Mouse (Mus musculus): Measurements from ENCODE around the gene Slc25a10.

- TF ChIP-seq GATA1 (IDR thresholded peaks at IDR 0.05; ENCODE audit: borderline replicate concordance, low read length), result no peak
- no peak for TF ChIP-seq FLI1 (IDR thresholded peaks at IDR 0.05; ENCODE audit: low read length)
Measured at GRCm38 (mm10) chr11:120483448-120483934, 8.1 kb upstream of the Slc25a10 start.
